Mouse (Mus musculus): Measurements from ENCODE around the gene Trpc6. TPM values are rescaled to one million over a fixed set of nuclear protein-coding genes. Genes with fewer than 3 reads are reported as not detected.

Gene Trpc6
- polyA plus RNA-seq (2017; shearing (Covaris generic)) = not detected

DNA sequence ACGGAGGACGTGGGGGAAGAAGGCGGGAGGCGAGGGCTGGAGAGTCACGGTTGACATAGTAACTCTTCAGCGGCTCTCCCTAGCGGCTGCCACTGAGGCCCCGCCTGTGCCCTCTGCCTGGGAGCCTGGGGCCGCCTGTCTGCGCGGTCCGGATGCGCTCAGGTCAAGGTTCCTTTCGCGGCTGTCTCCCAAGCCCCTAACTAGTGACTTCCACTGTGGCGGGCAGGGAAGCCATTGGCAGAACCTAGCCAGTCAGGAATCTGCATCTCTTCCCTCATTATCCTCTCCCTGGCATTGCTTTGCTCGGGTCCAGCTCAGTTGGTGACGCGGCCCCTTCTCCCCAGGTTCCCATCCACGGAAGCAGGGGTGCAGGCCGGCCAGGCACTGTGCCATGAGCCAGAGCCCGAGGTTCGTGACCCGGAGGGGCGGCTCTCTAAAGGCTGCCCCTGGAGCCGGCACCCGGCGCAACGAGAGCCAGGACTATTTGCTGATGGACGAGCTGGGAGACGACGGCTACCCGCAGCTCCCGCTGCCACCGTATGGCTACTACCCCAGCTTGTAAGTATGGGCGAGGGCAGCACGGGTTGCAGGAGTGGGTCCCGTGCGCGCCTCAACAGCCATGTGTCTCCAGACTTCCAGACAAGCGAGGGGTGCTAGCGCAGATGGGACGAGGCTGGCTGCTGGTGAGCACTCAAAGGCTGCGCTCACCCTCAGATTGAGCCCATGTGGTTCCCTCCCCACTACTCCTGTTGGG is at the start of gene Trpc6:
Trpc6 (plus strand) TSS at position 102 of the 754 bp plus-strand sequence.

